Mouse (Mus musculus): ENCODE results near the gene Epha1.

The Epha1 gene

GRCm38 (mm10) chr6:42372816-42373547 is at the start of gene Epha1:
TSS of gene Epha1 (minus strand) at chr6:42373268.
- peak; percentile 81 to 83 for DNase-seq

- no peak for DNase-seq
These were observed 48.4 kb upstream of the Epha1 start for GRCm38 (mm10) chr6:42421439-42421838.

DNA sequence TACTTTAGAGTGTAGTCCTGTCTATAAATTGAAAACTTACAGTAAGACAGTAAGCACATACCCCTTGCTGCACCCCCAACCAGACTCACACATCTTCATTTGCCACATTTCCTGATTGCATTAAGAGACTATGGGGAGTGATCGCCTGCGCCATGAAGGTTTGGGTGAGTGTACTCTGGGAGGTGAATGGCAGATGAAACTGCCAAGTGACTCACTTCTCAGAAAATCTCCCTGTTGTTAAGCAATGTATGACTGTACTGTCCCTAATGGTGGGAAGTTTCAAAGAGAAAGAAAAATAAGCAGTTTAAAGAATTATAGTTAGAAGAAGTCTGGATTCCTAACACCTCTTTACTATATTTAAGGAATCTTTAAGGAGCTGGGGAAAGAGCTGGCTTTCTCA is 46.4 kb upstream of the Epha1 start:
- DNase-seq = no peak

DNA sequence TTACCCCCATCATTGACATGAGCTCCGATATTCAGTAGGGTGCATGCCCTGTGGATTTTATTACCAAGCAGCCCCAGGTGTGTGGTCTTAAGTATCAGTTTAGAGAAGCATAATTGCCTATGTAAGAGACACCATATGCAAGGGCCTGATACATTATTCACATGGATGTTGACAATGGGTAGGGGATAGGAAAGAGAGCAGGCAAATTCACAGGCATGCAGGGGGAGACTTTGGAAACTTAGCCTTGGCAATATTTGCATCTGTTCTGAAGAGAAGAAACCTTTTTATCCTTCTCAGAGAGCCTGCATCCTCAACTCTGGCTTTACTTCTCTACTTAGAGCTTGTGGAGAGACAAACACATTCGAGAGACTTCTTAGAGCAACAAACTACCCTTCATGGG is 32.1 kb upstream of the Epha1 start, which contains the start of gene Tas2r135:
TSS of gene Tas2r135 (plus strand) at position 301 of the 400 bp plus-strand sequence.
- DNase-seq = no peak

DNA sequence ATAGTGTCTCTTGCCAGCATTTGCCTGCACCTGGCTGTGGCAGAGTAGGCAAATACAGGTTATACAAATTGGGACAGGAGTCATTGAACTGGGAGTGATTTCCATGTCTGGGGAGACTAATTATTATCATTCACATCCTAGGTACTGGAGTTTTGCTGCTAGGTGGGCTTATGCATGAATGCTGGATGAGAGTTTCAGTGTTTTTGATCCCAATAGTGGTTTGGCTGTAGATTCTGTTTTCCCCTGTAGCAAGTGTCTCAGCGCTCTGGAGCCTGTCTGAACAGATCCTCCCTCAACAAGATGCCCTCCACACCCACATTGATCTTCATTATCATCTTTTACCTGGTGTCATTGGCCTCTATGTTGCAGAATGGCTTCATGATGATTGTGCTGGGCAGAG is 26.9 kb upstream of the Epha1 start, which contains the start of gene Tas2r143:
TSS of gene Tas2r143 (plus strand) at position 301 of the 400 bp plus-strand sequence.
- no peak for DNase-seq

GRCm38 (mm10) chr6:42398998-42399397 is 25.9 kb upstream of the Epha1 start:
- no peak for DNase-seq

DNA sequence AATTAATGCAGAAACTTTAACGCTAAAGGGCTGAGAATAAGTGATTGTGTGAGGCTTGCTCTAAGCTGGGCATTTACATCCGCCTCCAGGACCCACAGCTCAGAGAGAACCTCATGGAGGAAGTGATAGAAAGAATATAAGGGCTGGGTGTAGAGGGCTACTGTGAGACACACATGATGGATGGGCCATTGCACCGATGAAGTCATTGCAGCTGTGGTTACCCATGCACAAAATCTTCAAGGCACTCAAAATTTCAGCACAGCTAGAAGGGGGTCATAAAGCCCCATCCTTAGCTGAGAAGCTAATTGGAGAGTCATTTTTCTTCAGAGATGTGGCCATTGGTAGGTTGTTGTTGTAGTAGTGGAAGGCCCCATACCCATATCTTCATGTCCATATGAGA is 25.2 kb upstream of the Epha1 start:
- DNase-seq = no peak

GRCm38 (mm10) chr6:42397041-42397657 is 24.1 kb upstream of the Epha1 start:
- no peak for DNase-seq

GRCm38 (mm10) chr6:42395960-42396809 is 23.1 kb upstream of the Epha1 start:
- DNase-seq = peak; percentile 75 to 82

GRCm38 (mm10) chr6:42391796-42392330 is 18.8 kb upstream of the Epha1 start:
- DNase-seq = peak; percentile 43 to 44

DNA sequence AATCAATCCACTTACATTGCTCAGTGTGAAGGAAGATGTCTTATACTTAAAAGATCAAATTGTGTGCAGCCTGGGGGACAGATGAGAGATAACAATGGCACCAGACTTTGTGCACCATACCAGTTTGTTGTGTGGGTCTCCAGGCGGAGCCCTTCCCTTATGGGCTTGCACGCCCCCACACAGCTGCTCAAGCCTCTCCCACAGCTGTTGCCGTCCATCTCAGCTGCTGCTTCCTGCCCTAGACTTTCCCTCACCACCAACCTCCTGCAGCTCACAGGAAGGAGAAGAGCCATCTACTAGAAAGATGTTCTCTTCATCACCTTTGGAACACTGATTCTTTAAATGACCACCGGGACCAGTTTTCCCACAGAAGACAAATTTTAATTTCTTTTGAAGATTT is 12.6 kb upstream of the Epha1 start:
- no peak for DNase-seq

DNA sequence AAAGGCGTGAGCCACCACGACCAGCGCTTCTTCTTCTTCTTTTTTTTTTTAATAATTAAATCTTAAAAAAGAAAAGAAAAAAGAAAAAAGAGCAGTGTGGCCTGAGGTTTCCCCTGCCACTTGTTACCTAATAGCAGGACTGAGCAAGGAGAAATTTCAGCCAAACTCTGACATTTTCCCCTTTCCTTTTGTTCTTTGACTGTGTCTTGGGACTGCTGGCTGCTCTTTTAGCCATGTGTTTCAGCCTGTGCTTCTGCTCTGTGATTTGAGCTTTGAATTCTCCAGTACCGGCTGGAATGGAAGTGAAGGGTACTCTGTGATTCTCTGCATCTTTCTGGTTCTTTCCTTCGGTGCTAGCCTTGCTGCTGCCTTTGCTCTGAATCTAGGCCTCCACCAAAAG is 10.3 kb upstream of the Epha1 start:
- no peak for DNase-seq

DNA sequence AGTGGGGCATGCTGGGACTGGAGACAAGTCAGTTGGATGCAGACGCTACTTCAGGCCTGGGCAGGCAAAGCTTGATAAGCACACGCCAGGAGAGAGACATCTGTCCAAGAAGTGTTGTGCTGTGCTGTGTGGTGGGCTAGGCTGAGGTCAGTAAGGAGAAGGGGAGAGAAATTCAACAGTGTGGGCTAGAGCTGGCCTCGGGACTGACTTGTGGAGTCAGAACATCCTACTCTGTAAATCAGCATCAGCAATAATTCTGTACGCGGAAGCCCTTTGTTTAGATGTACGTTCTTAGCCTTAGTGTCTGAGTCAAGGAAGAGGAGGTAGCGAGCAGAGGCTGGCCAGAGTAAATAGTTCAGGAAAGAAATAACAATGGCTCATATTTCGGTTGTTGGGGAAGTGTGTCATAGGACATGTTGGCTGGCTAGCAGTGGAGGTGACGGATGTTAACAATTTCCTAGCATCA is 8.9 kb upstream of the Epha1 start:
- DNase-seq = no peak

- DNase-seq = no peak
These were observed 8.2 kb upstream of the Epha1 start for GRCm38 (mm10) chr6:42381221-42381620.

DNA sequence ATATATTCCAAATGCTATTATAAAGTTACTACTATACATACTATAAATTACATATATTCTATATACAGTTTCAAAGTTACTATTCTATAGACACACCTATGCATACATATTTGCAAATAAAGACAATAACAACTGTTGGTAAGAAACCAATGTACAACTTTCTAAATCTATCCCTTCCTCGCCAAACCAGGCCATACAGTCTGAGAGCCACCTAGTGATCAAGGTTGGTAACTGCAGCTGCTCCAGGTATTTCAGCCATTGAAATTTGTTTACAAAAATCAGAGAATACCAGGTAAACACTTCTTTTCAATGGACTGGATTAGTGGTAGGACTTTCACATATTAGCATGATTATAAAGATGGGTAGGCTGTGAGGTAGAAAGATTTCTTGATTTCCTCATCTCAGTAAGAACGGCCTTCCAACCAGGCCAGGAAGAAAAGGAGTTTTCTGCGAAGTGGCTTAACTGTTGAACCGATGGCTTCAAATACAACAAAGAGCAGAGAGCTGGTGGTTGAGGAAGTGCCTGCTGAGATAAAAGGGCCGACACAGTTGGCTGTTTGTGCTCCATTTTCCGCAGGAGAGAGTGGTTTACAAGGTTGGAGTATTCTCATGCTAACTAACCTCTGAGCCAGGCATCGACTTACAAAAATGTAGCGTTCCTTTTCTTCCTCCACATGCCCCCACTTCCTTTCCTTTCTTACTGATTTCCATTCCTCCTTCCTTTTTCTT is 7.5 kb upstream of the Epha1 start:
- peak; percentile 59 to 64 for DNase-seq

DNA sequence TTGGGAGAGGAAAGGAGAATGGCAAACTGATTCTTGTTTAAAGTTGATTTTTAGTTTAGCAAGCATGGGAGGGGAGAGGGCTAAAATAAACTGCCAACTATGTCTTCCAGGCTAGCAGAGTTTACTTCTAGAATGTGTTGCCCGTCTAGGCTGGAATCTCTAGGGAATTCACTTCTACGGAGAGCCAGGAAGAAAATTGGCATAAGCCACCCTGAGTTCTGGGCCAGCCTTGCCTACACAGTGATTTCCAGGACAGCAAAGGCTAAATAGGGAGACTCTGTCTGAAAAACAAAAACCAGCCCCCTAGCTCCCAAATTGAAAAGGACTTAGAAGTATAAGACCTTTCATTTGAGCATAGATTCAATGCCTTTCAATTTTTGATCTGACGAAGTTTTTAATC is 6.5 kb upstream of the Epha1 start:
- DNase-seq = no peak

DNA sequence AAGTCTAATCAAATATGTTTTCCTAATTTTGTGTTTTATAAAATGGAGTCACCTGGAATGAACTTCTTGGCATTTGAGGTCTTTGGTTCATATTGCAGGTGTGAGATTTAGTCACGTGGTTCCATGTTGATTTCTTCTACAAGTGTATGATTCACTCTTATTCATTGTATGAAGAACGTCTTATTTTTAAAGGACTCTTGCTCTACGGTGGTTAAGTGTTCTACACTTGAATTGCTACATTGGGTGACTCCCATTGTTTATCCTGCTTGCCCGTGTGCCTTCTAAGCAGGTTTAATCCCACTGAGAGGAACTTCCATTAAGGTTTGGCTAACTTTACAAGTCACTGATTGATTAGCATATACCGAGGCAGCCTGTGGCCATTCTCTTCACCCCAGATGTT is 4.2 kb upstream of the Epha1 start:
- DNase-seq = no peak

- DNase-seq = no peak
These were observed 3.5 kb upstream of the Epha1 start for GRCm38 (mm10) chr6:42376504-42377019.

DNA sequence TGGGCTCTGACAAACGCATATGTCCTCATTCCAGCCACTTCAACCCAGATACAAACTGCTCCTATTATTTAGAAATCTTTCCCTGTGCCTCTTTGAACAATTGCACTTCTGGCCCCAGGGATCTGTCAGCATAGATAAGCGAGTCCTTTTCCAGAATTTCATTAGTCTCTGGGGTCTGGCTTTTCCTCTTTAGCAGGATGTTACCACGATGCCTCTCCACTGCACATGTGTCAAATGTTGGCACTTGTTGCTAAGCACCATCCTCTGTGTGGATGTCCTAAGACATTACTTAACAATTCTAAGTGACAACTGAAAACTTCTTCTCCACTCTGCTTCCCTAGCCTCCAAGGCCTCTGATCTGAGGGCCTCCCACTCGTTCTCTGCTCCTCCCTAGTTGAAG is 2.9 kb upstream of the Epha1 start:
- no peak for DNase-seq

DNA sequence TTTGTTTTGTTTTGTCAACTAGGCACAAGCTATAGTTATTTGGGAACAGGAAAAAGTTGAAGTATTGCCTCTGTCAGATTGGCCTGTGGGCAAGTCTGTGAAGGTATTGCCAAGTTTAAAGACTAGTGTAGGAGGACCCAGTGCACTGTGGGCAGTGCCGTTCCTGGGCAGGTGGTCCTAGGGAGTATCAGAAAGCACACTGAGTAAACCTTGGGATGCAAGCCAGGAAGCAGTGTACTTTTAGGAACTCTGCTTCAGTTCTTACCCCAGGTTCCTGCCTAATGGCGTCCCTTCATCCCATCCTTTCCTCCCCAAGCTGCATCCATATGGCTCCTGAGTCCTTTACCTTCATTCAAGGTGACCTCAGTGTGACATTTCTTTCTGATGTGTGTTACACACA is 2.1 kb upstream of the Epha1 start:
- no peak for DNase-seq

GRCm38 (mm10) chr6:42374701-42375100 is 1.6 kb upstream of the Epha1 start:
- no peak for DNase-seq

Data from kidney, postnatal 4 days (tissue).